Mouse (Mus musculus) induced T-regulatory cell, adult 2 months (primary cell): ENCODE data around the gene Gm11733.

ENCODE experiments used
- DNase-seq: peaks from one replicate; pipeline ENCODE4 v3.0.0-alpha.2; 2012; ENCODE audit warnings: low read depth

The Gm11733 gene

DNA sequence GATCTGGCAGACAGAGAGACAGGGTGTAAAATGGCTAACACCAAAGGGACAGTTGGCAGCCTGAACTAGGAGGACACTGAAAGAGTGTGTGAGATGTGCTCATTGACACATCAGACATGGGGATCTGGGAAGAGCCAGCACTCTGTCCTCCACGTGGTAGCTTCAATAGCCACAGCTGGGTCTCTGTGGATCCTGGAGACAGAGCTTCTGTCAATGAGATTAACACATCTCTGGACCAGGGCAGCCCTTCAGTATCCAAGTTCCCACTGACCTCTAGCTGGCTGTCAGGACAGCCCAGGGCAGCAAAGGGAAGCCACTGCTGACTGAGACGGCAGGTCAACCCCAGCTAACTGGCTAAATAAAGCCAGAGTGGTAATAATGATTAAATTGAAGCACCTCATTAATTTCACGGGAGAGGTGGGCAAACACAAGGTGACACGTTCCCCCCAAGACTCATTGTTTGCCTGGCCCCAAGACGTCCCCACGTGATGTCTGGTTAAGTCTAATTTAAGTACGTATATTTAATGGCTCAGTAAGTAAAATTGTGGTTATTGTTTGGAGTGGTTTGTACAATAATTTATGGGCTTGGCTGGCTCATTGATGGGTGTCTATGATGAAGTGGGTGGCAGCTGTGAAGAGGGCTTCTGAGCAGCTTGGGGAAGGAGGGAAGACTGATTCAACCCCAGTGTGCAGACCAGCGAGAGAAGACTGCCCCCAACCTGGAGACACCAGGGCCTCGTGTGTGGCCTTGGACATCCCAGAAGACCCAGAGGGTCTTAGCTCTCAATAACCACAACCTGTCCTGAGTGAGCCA, 51.5 kb downstream of the Gm11733 start:
- no peak for DNase-seq

GRCm38 (mm10) chr11:117536586-117536985, 52.4 kb downstream of the Gm11733 start:
- no peak for DNase-seq
